Mouse (Mus musculus) adrenal gland (tissue): ENCODE data around the gene Asxl2.
"Not testable (repeated sequence)": the region's sequence is repeated elsewhere in the genome, so short reads cannot be mapped to it uniquely, and the experiment has no call there.

Experiments used
- intact Hi-C: fragments of 180-260 bp; cut with DNase I; formaldehyde crosslinking; loops from one replicate; pipeline ENCODE4 v1.15.1; 2025
- long read RNA-seq, 2 experiments: library from polyadenylated mRNA; unstranded; transcript quantifications; one replicate each; pipeline ENCODE4 v2.0.0; 2020; ENCODE audit warnings: borderline replicate concordance in 1 of 2; ENCODE audit not compliant: insufficient replicate concordance in 1 of 2

The Asxl2 gene
- long read RNA-seq, experiment 1, full-length matches to known transcripts, result 1 of 7 reads
- long read RNA-seq, experiment 1, partial matches to known transcripts, result 3 of 7 reads
- long read RNA-seq, experiment 1, other reads (novel, unspliced or antisense), result 3 of 7 reads
- long read RNA-seq, experiment 2, partial matches to known transcripts, result 0 of 6 reads
- long read RNA-seq, experiment 2, other reads (novel, unspliced or antisense), result 6 of 6 reads

DNA sequence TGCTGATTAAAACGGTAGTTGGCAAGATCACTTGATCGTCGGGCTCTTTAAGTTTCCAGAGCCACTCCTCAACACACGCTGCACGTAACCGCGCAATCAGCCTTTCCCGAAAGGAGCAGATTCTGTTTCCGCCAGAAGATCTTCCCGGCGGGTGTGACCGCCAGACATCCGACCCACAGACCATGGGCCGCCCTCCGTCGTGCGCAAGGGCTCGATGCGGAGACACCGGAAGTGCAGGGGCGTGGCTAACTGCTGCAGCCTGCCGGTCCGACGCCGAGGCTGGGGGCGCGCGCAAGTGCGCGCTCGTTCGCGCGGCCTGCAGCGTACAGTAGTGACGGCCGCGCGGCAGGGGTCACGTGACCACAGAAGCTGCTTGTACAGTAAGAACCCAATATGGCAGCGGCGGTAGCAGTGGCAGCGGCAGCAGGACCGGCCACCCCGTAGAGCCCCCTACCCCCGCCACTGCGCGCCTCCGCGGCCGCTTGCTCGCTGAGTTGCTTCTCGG is at the start of gene Asxl2:
Asxl2 (plus strand) TSS at position 328 of the 505 bp plus-strand sequence.
- intact Hi-C loops, result loop anchor here (10.0 kb wide), 1 partner anchor 1488 kb away; the partner anchor contains the start of gene Atad2b

DNA sequence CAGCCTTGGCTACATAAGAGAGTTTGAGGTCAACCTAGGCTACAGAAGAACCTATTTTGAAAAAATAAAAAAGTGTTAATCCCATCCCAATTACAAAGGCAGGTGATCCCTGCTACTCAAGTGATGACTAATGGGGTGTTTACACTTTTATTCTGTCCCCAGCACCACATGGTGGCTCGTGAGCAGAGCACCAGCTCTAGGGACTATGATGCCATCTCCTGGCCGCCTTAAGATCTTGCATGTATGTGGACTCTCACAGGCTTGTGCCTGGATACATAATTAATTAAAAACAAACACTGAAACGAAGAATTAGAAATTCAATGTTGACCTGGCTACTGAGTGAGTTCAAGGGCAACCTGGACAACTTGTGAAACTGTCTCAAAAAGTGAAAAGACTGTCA is 49.5 kb upstream of the Asxl2 start:
- intact Hi-C loops, result no loop called here

DNA sequence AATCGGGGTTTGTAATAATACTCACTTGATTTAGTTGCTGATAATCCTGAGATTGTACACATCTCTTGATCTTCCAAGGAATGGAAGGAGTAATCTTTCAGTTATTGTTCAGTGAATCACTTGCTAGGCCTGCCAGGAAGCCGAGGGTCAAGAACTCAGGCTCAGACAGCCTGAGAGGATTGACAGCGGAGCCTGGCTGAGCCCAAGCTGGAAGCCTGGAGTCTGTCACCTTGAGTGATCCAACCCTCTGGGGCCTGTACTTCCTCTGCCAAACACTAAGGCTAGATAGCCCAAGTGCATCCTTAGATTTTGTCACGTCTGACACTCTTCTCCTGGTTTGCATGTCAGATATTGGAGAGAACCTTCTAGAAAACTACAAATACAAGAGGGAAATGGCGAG is 48.9 kb upstream of the Asxl2 start:
- intact Hi-C loops, result no loop called here

DNA sequence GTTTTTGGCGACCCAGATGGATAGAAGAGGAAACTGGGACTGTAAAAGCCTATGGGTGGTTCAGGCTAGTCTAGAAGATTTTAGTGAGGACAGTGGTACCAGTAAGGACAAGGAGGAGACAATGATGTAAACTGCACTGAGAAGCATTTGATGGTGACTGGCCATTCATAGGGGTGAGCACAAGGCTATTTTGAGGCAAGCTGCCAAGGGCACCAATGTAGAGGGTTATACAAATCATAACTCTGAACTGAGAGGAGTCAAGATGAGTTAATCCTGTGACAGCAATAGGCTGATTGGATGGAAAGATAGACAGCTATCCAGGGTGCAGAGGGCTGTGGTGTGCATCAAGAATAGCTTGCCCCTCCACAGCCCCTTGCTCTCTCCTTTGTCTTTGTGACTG is 41.8 kb upstream of the Asxl2 start:
- intact Hi-C loops, result no loop called here

DNA sequence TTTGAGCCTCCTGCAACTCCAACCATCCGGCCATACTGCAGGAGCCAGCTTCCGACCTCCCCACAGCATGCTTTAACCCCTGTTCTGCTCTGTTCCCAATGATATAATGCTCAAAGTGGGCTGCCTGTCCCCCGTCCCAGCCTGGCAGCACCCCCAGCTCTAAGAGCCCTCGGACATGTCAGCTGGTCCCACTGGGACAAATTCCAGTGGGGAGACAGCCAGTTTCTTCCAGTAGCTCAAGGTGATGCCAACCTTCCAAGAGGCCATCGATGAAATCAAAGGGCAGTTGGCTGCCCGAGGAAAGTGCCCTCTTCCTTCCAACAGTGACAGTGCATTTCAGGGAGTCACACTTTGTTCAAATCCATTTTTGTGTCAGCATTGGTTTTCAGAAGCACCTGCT is 41.4 kb upstream of the Asxl2 start:
- intact Hi-C loops, result no loop called here

DNA sequence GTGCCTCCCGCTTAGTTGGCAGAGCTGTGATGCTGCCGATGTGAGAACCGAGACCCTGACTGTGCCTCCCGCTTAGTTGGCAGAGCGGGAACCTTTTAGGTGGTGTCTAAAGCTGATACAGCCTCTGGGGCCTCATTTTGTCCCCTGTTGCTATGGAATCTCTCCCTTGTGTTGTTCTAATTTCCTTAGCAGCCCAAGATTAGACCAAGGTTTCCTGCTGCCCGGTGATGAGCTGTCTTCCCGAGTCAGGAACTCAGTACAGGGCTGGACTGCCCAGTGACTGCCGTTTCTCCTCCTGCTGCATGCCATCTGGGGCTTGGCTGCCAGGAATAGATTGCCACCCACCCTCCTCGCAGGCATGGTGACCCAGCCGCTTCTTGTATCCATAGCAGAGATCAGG is 40.7 kb upstream of the Asxl2 start:
- intact Hi-C loops, result no loop called here

DNA sequence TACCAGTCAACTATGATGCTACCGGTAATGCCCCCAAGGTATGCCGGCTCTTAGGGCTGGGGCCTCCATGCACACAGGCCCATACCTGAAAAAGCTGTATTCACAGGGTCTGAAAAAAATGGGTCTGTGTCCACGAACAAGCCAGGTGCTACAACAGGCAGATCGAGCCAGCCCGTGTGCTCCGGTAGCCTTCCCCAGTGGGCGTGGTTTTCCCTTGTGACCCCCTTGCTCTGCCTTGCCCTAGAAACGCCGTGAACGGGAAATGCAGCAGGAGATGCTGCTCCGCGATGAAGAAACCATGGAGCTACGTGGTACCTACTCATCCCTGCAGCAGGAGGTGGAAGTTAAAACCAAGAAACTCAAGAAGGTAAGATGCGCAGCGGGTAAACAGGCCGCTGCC is 38.8 kb upstream of the Asxl2 start:
- intact Hi-C loops, result no loop called here

DNA sequence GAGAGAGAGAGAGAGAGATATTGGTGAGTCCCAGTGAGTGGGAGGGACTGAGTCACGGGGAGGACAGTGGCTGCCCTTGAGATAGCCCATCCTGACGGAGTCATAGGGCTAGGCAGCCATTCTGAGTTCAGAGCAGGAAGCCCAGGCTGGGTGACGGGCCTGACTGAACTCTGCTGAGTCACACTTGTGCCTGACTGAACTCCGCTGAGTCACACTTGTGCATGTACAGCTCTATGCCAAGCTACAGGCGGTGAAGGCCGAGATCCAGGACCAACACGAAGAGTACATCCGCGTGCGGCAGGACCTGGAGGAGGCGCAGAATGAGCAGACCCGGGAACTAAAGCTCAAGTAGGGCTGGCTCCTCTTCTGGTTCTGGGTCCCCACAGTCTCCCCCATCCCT is 37.3 kb upstream of the Asxl2 start:
- intact Hi-C loops, result no loop called here

DNA sequence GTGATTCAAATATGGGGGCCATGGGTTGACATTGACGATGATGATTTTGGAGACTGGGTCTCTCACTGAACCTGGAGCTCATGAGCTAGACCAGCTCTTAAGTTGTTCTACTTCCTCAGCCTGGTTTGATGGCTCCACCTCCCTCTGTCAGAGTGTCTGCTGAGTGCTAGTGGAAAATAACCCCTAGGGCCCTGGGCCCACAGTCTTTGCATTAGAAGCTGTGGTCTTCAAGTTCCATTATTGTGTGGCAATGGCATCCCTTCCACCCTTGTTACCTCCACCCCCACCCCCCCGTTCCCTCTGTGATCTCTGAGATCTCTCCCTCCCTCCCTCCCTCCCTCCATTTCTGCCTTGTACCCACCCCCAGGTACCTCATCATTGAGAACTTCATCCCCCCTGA is 36.6 kb upstream of the Asxl2 start:
- intact Hi-C loops, result no loop called here

DNA sequence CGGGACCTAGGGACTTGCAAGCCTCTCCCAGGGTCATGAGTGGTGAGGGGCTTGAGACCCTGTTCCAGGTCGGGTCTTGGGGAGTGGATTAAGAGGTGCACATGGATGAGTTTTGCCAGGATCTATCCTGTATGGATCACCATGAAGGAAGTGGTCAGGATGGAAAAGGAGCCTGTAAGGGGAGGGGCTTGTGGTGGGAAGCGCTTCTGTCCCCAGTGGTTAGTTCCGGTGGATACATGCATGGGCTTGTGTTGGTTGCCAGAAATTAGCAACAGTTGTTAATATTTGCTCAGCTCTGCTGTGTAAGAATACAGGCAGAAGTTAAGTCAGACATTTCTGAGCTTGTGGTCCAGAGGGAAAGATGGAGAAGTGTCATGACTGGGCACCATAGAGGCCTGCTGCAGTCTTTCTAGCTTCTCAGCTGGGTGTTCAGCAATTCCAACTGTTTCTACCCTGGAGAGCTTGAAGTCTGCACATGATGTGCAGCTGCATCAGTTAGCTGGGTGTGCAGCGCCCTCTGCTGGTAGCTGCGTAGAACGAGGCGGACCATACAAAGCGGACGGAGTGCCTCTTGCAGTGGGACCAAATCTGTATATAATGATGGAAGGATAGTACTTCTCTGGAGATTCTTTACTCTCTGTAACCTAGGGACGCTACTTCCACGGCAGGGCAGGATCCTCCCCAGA is 35.9 kb upstream of the Asxl2 start:
- intact Hi-C loops, result no loop called here

DNA sequence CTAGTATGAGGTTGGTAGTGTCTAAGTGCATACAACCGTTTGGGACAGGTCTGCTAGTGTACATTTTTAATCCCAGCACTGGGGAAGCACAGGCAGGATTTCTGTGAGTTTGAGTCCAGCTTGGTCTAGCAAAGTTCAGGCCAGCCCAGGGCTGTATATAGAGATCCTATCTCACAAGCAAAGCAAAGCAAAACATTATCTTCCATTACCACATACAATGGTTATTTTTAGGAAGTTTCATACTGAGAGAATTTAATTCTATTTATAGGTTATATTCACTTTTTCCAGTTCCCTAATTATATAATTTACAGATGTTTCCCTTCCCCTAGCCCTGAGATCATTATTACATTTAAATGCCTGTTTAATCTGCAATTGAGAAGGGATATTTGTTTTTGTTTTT is 35.4 kb upstream of the Asxl2 start:
- intact Hi-C loops, result no loop called here

DNA sequence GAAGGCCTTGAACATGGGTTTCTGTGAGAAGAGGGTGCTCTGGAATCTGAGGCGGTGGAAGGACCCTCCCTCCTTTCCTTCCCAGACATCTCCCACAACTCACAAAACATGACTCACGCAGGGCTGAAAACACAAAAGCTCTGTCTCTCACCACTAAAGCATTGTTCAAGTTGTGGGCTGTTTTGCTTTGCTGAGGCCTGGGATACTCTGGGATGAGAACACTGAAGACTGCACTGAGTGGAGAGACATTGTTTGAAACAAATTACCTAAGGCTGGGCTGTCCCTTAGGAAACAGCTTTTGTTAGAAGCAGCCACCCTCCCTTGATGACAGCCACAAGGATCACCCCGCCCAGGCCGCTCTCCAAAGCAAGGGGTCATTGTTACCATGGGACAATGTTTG is 33.5 kb upstream of the Asxl2 start:
- intact Hi-C loops, result no loop called here

DNA sequence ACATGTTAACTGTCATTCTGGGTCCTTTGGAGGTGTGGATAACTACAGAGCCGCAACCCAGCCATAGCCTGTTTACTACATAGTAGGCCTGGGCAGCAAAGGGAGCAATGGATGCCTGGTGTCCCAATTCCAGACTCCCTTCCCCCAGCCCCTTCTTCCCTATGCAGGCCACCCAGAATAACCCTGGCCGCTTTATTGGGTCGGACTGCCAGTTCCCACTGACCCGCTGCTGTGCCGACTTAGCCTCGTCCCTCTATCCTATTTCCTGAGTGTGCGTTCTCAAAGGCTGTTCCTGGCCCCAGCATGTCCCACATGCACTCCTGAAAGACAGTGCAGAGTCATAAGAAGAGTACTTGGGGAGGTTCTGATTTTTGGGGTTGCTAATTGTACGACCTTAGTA is 29.7 kb upstream of the Asxl2 start:
- intact Hi-C loops, result no loop called here

DNA sequence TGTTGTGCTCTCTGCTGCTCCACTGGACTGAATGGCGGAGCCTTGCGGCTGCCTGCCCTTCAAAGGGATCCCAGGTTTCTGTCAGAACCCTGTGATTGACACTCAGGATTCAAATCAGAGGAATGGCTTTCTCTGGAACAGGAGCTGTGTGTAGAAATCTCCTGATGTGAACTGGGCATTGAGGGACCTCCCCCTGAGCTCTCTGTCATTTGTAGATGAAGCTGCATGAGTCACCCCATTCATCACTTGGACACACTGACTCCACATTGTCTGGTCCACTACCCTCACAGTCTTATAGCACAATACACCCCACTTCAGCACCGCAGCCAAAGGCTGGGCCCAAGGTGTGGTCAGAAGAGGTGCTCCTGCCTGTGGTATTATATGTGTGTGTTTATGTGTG is 21.0 kb upstream of the Asxl2 start:
- intact Hi-C loops, result not testable (repeated sequence)

DNA sequence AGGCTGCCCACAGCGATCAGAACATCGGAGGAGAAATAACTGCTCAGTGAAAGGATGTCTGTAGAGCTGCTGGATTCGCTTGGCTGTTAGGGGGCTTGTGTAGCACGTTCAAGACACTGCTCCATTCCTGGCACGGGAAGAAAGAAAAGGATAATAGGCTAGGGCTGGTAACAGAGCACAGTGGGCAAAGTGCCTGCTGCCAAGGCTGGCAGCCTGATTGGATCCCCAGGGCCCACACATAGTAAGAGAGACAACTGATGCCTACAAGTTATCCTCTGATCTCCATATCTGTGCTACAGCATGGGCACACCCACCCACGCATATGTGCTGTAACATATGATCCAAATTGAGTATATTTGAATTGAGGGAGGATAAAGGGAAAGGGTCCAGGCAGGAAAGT is 20.1 kb upstream of the Asxl2 start:
- intact Hi-C loops, result no loop called here

DNA sequence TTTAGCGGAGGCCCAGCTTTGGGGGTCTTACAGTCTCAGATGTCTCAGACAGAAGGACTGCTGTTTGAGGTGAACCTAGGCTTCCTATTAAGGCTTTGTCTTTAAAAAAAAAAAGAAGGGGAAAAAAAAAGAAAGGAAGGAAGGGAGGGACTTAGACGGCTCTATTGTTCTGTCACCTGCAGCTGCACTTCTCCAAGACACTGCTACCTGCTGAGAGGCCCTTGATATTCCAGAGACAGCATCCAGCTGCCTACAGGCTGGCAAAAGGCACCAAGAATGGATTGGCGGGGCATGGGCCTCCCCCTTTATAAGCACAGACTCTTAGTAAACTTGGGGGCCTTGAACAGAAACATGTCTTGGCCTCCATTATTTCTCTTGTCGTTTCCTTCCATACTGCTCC is 11.7 kb upstream of the Asxl2 start:
- intact Hi-C loops, result no loop called here

DNA sequence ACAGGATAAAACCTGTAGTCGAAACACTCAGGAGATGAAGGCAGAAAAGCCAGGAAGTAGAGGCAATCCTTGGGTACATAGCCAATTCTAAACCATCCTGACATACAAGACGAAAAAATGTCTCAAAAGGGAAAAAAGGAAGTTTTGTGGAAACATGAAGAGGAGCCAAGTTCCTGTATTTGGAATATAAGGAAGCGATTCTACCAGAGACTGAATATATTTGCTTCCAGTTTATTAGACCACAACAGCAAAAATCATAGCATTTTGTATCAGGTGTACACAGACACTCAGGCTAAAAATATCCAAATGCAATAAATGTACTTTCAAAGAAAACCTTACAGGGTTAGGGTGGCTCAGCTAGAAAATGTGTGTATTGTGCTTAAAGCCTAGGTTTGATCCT is 7.9 kb upstream of the Asxl2 start:
- intact Hi-C loops, result no loop called here

DNA sequence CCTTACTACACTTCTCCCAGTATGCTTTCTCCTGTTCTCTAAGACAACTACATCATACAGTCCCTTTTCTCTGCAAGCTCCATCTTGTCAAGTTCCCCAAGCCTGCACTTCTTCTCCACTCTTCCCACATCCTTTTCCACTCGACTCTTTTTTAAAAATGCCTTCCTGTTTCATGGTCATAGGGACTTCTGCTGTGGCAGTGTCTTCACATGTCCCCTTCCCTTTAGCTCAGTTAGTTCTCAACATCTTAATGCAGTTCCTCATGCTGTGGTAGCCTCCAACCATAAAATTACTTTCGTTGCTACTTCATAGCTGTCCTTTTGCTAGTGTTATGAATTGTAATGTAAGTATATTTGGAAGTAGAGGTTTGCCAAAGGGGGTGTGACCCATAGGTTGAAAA is 6.1 kb upstream of the Asxl2 start:
- intact Hi-C loops, result loop anchor here (10.0 kb wide), 1 partner anchor 1494 kb away; the partner anchor contains the start of gene Atad2b

DNA sequence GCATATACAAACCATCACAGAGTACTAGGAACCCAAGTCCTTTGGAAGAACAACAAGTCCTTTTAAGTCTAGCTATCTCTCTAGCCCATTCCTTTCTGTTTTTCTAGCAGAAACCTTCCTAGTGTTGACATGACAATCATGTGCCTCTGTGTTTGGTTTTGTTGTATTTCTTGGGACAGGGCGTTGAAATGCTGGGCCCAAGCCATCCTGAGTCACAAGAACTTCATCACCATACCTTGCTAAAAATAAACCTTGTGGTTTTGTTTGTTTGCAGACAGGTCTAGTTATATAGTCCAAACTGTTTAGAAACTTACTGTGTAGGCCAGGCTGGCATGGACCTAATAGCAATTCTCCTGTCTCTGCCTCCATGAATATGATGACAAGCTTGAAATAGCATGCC is 3.9 kb upstream of the Asxl2 start:
- intact Hi-C loops, result loop anchor here (10.0 kb wide), 1 partner anchor 1492 kb away; the partner anchor contains the start of gene Atad2b

DNA sequence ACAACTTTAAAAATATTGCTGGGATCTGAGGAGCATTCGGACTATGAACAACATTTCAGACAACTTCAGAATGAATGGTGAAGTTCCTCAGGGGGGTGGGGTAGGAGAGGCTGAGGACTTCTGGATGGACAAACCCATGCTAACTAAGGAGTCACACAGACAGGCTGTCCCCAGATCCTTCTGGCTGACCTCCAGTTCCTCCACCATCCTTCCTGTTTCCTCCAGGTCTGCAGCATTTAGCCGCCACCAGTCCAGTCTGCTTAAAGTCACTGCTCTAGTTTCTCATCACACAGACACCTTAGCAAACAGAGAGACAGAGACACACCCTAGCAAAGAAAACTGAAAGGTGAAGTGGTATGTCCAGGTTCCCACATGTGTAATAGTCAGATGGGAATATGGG is 2.5 kb upstream of the Asxl2 start:
- intact Hi-C loops, result loop anchor here (10.0 kb wide), 1 partner anchor 1491 kb away; the partner anchor contains the start of gene Atad2b

DNA sequence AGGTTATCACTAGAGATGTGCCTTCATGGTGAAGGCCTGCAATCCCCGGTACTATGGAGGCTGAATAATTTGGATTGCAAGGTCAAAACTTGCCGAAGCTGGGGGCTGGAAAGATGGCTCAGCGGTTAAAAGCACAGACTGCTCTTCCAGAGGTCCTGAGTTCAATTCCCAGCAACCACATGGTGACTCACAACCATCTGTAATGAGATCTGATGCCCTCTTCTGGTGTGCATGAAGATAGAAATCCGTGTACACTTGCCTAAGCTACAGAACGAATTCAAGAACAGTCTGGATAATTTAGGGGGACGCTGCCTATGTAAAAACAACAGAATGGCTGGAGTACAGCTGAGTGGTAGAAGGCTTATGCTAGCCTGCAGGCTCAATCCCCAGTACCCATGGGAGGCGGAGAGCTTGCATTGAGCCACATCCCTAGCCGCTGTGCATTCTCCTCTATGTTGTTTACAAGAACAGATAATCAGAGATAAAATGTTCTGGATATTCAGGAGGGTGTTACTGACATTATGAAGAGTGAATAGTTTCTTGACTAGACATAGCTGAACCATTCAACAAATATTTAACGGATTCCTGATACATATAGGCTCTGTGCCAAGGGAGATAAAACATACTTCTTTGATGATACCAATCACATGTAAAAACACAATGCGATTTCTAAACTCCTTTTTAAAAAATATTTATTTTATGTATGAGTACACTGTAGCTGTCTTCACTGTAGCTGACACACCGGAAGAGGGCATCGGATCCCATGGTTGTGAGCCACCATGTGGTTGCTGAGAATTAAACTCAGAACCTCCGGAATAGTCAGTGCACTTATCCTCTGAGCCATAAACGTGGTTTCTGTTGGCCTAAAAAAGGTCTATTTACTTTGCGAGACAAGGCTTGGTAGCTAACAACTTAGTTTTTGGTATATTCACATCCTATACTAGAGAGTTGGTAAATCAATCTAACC is 999 bp upstream of the Asxl2 start:
- intact Hi-C loops, result loop anchor here (10.0 kb wide), 1 partner anchor 1489 kb away; the partner anchor contains the start of gene Atad2b
